ENCODE assay signal across 9 mouse cellular contexts in the genomic region with DNA sequence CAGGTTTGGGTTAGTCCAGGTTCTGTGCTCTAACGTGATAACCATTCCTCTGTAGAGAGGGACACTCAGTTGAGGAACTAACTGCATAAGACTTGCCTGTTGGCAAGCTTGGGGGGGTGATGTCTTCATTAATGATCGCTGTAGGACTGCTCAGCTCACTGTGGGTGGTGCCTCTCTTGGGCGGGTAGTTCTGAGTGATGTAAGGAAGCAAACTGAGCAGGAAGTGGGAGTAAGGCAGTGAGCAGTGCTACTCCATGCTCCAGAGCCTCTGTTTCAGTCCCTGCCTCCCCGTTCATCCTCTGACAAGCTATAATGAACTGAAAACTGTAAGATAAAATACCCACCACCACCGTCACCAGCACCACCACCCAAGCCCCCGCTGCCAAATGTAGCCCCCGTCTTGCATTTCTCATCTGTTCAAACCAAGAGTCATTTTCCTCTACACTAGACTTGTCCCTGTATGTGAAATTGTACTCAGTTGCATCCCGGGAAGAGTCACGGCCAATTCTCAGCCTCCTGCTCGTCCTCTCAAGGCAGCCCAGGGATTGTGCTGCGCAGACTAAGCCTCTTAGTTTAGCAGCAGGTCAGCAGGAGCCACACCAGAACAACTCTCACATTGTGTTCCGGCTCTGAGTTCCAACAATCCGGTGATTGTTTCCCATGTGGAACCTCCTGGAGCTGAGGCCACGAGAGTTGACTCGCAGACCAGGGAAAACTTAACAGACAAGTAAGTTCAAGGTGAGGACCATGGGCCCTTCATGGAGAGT. TPM values are rescaled to one million over a fixed set of nuclear protein-coding genes. Genes with fewer than 3 reads are reported as not detected.
DNase-seq lines count a peak whose midpoint lies in the region; ATAC-seq and TF ChIP-seq lines count a peak whose summit lies in the region.
"Had no signal": no experiment of that assay in that cellular context is flagged by ENCODE, and none has a peak within 500 bp of the region (broad histone marks: within the 10 kb centered on the region; RNA-seq: fewer than 3 reads in every experiment).

No protein-coding gene starts in this region.

- no peak for DNase-seq in liver
- DNase-seq in embryonic facial prominence, embryonic 11.5 days (ENCODE audit: low spot score) = peak; percentile 42
- no peak for DNase-seq in urinary bladder, postnatal 4 days (ENCODE audit: low spot score in 2 of 2)
- no peak for DNase-seq in adrenal gland, adult 2 months
- DNase-seq in cerebellum, adult 18-20 months = no peak

- H3K27me3 ChIP-seq in liver, embryonic 12.5 days (replicated peaks) = no peaks in the 10 kb centered on the region
- no peaks in the 10 kb centered on the region for H3K27me3 ChIP-seq in embryonic facial prominence, embryonic 11.5 days (ENCODE audit: control insufficient read depth, insufficient read depth, low read length)
- no peaks in the 10 kb centered on the region; the same call in 1 of the 2 replicates for H3K27me3 ChIP-seq in heart, embryonic 16.5 days (ENCODE audit: control insufficient read depth, insufficient read depth, low read length)
- H3K27me3 ChIP-seq: neural tube, embryonic 12.5 days had no signal

- H3K4me2 ChIP-seq in liver, embryonic 12.5 days = no peak overlapping the region
- H3K4me2 ChIP-seq in embryonic facial prominence, embryonic 11.5 days (ENCODE audit: low read depth, low read length) = no peak overlapping the region
- no peak overlapping the region for H3K4me2 ChIP-seq in heart, embryonic 16.5 days (ENCODE audit: low read depth, low read length)
- H3K4me2 ChIP-seq: neural tube, embryonic 12.5 days had no signal

- ATAC-seq in liver, embryonic 12.5 days = 0 out of 2 replicates have a peak, but pooled peaks have one; percentile 57
- ATAC-seq in embryonic facial prominence, embryonic 11.5 days (replicated peaks; ENCODE audit: insufficient number of reproducible peaks, low FRiP score, low TSS enrichment, low read depth) = peak; percentile 67
- no peak for ATAC-seq in heart, embryonic 16.5 days (replicated peaks; ENCODE audit: extremely low read depth, insufficient read depth, low FRiP score)

- no peaks in the 10 kb centered on the region for H3K9me3 ChIP-seq in liver, embryonic 12.5 days (replicated peaks)
- no peaks in the 10 kb centered on the region for H3K9me3 ChIP-seq in embryonic facial prominence, embryonic 11.5 days (replicated peaks; ENCODE audit: control insufficient read depth, low read length)
- no peaks in the 10 kb centered on the region for H3K9me3 ChIP-seq in heart, embryonic 16.5 days (replicated peaks; ENCODE audit: control insufficient read depth, low read length)
- H3K9me3 ChIP-seq: neural tube, embryonic 12.5 days had no signal

- TF ChIP-seq CTCF in olfactory bulb, adult 2 months (IDR thresholded peaks at IDR 0.05; ENCODE audit: insufficient read depth, low read depth, low read length) = no peak

- no peak overlapping the region for H3K4me3 ChIP-seq in liver, embryonic 12.5 days
- H3K4me3 ChIP-seq in embryonic facial prominence, embryonic 11.5 days (ENCODE audit: low read depth, low read length) = no peak overlapping the region
- no peak overlapping the region for H3K4me3 ChIP-seq in heart, embryonic 16.5 days (ENCODE audit: low read length)
- no peak overlapping the region for H3K4me3 ChIP-seq in olfactory bulb, adult 2 months (ENCODE audit: insufficient read depth, low read depth, low read length)
- H3K4me3 ChIP-seq: neural tube, embryonic 12.5 days had no signal

- TF ChIP-seq POLR2A in olfactory bulb, adult 2 months (IDR thresholded peaks at IDR 0.05; ENCODE audit: insufficient read depth, low read depth, low read length) = no peak

- 0 out of 2 replicates have a peak overlapping the region, but pooled peaks have one; percentile 14 for H3K27ac ChIP-seq in liver, embryonic 12.5 days
- H3K27ac ChIP-seq in embryonic facial prominence, embryonic 11.5 days (replicated peaks; ENCODE audit: low read depth, low read length) = no peak overlapping the region
- H3K27ac ChIP-seq in heart, embryonic 16.5 days (ENCODE audit: low read length) = peak overlapping the region; percentile 50; the same call in 1 of the 2 replicates
- H3K27ac ChIP-seq in olfactory bulb, adult 2 months (ENCODE audit: insufficient read depth, low read depth, low read length) = 0 out of 2 replicates have a peak overlapping the region, but pooled peaks have one; percentile 12
- H3K27ac ChIP-seq: neural tube, embryonic 12.5 days had no signal

- no peaks in the 10 kb centered on the region for H3K36me3 ChIP-seq in liver, embryonic 12.5 days
- no peaks in the 10 kb centered on the region for H3K36me3 ChIP-seq in embryonic facial prominence, embryonic 11.5 days (replicated peaks; ENCODE audit: control insufficient read depth, insufficient read depth, low read depth, low read length)
- H3K36me3 ChIP-seq in heart, embryonic 16.5 days (ENCODE audit: control insufficient read depth, insufficient read depth) = no peaks in the 10 kb centered on the region
- H3K36me3 ChIP-seq: neural tube, embryonic 12.5 days had no signal

- H3K4me1 ChIP-seq in liver, embryonic 12.5 days = peaks cover 7% of the 10 kb centered on the region; the same call in 1 of the 2 replicates
- H3K4me1 ChIP-seq in embryonic facial prominence, embryonic 11.5 days (ENCODE audit: control insufficient read depth, insufficient read depth, low read length) = no peaks in the 10 kb centered on the region
- peaks cover 7% of the 10 kb centered on the region; the same call in 1 of the 2 replicates for H3K4me1 ChIP-seq in heart, embryonic 16.5 days (ENCODE audit: control insufficient read depth, insufficient read depth, low read length)
- H3K4me1 ChIP-seq in olfactory bulb, adult 2 months (ENCODE audit: control insufficient read depth, insufficient read depth, low read length) = peaks cover 10% of the 10 kb centered on the region

- WGBS in liver, embryonic 12.5 days (ENCODE audit: insufficient replicate concordance) = 57% methylated on average over 15 of the region's 15 CpGs
- 37% methylated on average over 15 of the region's 15 CpGs for WGBS in embryonic facial prominence, embryonic 11.5 days
- 54% methylated on average over 15 of the region's 15 CpGs for WGBS in heart, embryonic 16.5 days
- WGBS in olfactory bulb, adult 2 months = 39% methylated on average over 15 of the region's 15 CpGs

- no peak overlapping the region for H3K9ac ChIP-seq in liver, embryonic 12.5 days
- H3K9ac ChIP-seq in embryonic facial prominence, embryonic 11.5 days (replicated peaks; ENCODE audit: low read length) = no peak overlapping the region
- H3K9ac ChIP-seq in heart, embryonic 16.5 days (ENCODE audit: low read length) = no peak overlapping the region
- H3K9ac ChIP-seq: neural tube, embryonic 12.5 days had no signal

RNA-seq across cellular contexts. Expression of gene Spata13, which starts 46.9 kb away (rescaled TPM):
- polyA plus RNA-seq in liver, embryonic 12.5 days (2016; fragmentation: Nextera tagmentation; extraction: Ambion mirVana) = 20.6 and 23.3 TPM in 2 replicates
- polyA plus RNA-seq in embryonic facial prominence, embryonic 11.5 days (2014; fragmentation: Nextera tagmentation; extraction: Ambion mirVana) = 20.7 and 25.9 TPM in 2 replicates
- polyA plus RNA-seq in heart, embryonic 16.5 days (2015; fragmentation: Nextera tagmentation; extraction: Ambion mirVana) = 18.9 and 21.4 TPM in 2 replicates
- polyA plus RNA-seq in olfactory bulb, adult 2 months (2012; ENCODE audit: insufficient read depth, insufficient read length, low replicate concordance, missing spikeins) = not detected in 2 replicates
- 100 to 1,000 TPM; 144 to 151 TPM for total RNA-seq in adrenal gland, adult 2 months (2021)
- polyA plus RNA-seq in adrenal gland, adult 2 months (2012; rRNA removed) = 35.2 and 41.9 TPM in 2 replicates
